Mouse (Mus musculus) liver, adult 2 months (tissue): Measurements from ENCODE around the gene Omd. TPM values are rescaled to one million over a fixed set of nuclear protein-coding genes. Genes with fewer than 3 reads are reported as not detected.
A peak's percentile ranks its signal among the peaks of the same experiment; 100 is the strongest.
"Not testable (repeated sequence)": the region's sequence is repeated elsewhere in the genome, so short reads cannot be mapped to it uniquely, and the experiment has no call there.

Experiments used
- DNase-seq: peaks from one replicate; pipeline ENCODE4 v3.0.0-alpha.2; 2011; ENCODE audit warnings: low read depth, low spot score; ENCODE audit errors: extremely low read depth
- H3K27ac ChIP-seq: fragments of 200-500 bp; replicated peaks from 2 replicates; pipeline ENCODE4 v1.5.1; 2012; ENCODE audit warnings: low read depth, mild to moderate bottlenecking, control low read depth, inconsistent platforms, low read length; ENCODE audit not compliant: insufficient read depth
- H3K27me3 ChIP-seq: fragments of 200-500 bp; 2 replicates; pipeline ENCODE4 v1.6.1; 2012; ENCODE audit warnings: mild to moderate bottlenecking, moderate library complexity, low read length, inconsistent platforms; ENCODE audit not compliant: control insufficient read depth, insufficient read depth
- H3K36me3 ChIP-seq: fragments of 200-500 bp; 2 replicates; pipeline ENCODE4 v1.6.1; 2012; ENCODE audit warnings: low read length, inconsistent platforms; ENCODE audit not compliant: control insufficient read depth, insufficient read depth
- H3K4me1 ChIP-seq: fragments of 200-500 bp; 2 replicates; pipeline ENCODE4 v1.6.1; 2011; ENCODE audit warnings: low read length; ENCODE audit not compliant: control insufficient read depth, insufficient read depth
- H3K4me3 ChIP-seq: fragments of 200-500 bp; 2 replicates; pipeline ENCODE4 v1.5.1; 2011; ENCODE audit warnings: low read depth, mild to moderate bottlenecking, control low read depth, low read length, moderate library complexity; ENCODE audit not compliant: insufficient read depth
- H3K79me2 ChIP-seq: fragments of 200-500 bp; 2 replicates; pipeline ENCODE4 v1.6.1; 2012; ENCODE audit warnings: inconsistent platforms, mild to moderate bottlenecking, low read length, moderate library complexity; ENCODE audit not compliant: control insufficient read depth, insufficient read depth
- H3K9ac ChIP-seq: fragments of 200-500 bp; 2 replicates; pipeline ENCODE4 v1.6.1; 2012; ENCODE audit warnings: low read depth, mild to moderate bottlenecking, control low read depth, inconsistent platforms, low read length
- CTCF ChIP-seq: fragments of 200-500 bp; IDR thresholded peaks from 2 replicates; pipeline ENCODE4 v1.5.1; 2011; ENCODE audit warnings: low read depth, low read length, control low read depth
- POLR2A ChIP-seq: fragments of 200-500 bp; IDR thresholded peaks from 2 replicates; pipeline ENCODE4 v1.6.1; 2011; ENCODE audit warnings: low read length, control low read depth; ENCODE audit not compliant: insufficient read depth; ENCODE audit errors: extremely low read depth
- WGBS: fragments of 180-500 bp; shearing (Covaris S2); methylation state at CpG from one replicate; pipeline ENCODE4 v1.1.7; 2018; 5-methylcytosine and 5-hydroxymethylcytosine counted together
- polyA plus RNA-seq: library from polyadenylated mRNA; depleted of rRNA; stranded (reverse); fragments of >200 nt; gene quantifications from 2 replicates; pipeline ENCODE4 v1.2.3, GENCODE M21; 2012
- total RNA-seq: library from RNA; depleted of rRNA; stranded (reverse); fragments of >200 nt; gene quantifications from 2 replicates; pipeline ENCODE4 v1.2.3, GENCODE M21; 2014

Gene Omd
- total and polyA plus RNA-seq, 2 experiments: 0.55 TPM; not detected in 1

DNA sequence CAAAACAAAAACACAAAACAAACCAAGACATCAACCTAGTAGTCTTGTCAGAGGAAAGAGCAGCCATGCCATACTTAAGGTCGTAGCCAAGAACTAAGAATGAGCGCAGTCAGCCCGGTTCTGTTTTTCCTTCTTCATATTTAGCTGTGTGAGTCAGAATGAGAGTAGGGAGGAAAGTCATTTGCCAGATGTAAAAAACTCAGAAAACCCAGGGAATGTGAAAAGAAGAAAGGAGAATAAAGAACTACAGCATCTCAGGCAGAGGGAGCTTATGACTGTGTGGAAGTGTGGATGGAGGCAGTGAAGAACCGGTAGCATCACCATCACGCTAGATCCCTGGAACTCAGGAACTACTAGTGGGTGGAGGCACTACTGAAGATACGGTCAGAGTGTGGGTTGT, 3.8 kb downstream of the Omd start:
- Histone ChIP-seq H3K36me3 (no peaks in the 10 kb centered on the region), H3K9ac (no peak overlapping the region), H3K27me3 (no peaks in the 10 kb centered on the region), H3K4me1 (peaks cover 4% of the 10 kb centered on the region; the same call in 1 of the 2 replicates), H3K4me3 (no peak overlapping the region), H3K79me2 (no peaks in the 10 kb centered on the region), H3K27ac (no peak overlapping the region)
- DNase-seq: no peak
- 91% methylated on average over 6 of the region's 6 CpGs for WGBS
- TF ChIP-seq POLR2A (no peak), CTCF (no peak)

DNA sequence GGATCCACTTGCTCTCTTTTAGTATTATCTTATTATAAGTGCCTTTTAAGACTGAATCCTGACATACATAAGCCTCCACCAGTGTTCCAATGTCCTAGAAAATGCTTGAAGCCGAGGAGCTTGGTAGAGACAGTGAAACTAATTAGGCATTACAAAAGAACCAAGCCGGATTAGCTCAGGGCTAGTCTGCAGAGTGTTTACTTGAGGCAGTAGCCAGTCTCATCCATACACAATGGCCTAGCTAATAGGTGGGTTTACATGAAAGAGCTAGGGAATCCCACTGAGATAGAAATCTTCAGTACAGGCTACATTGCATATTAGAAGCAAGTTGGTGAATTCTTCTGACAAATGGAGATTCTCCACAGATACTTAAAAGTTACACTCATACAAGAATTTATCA, 20.3 kb downstream of the Omd start:
- 96% methylated on average over 2 of the region's 2 CpGs for WGBS
- not testable (repeated sequence) for DNase-seq, H3K4me1 ChIP-seq, H3K4me3 ChIP-seq, H3K27me3 ChIP-seq, H3K36me3 ChIP-seq, H3K27ac ChIP-seq, H3K79me2 ChIP-seq, H3K9ac ChIP-seq

DNA sequence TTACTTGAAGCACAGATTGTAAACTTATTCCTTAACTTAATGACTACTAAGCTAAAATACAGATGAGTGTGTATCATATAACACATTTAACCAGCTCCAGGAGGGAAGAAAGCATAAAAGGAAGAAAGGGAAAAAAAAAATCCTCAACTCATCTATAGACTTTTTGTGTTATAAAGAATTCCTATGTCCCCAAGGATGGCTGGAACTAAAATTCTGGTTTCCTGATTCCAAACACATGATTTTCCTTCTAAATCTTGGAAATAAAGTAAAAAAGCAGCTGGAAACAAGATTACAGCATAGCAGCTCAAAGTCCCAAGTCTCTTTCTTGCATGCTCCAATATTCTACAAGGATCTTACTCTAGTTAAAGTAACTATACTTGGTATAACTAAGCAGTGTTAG, 21.3 kb downstream of the Omd start:
- Histone ChIP-seq H3K36me3 (no peaks in the 10 kb centered on the region), H3K79me2 (no peaks in the 10 kb centered on the region), H3K4me3 (no peak overlapping the region), H3K27me3 (no peaks in the 10 kb centered on the region), H3K27ac (no peak overlapping the region), H3K9ac (no peak overlapping the region), H3K4me1 (no peaks in the 10 kb centered on the region)
- no peak for DNase-seq
- TF ChIP-seq POLR2A: no peak
- no peak for TF ChIP-seq CTCF

DNA sequence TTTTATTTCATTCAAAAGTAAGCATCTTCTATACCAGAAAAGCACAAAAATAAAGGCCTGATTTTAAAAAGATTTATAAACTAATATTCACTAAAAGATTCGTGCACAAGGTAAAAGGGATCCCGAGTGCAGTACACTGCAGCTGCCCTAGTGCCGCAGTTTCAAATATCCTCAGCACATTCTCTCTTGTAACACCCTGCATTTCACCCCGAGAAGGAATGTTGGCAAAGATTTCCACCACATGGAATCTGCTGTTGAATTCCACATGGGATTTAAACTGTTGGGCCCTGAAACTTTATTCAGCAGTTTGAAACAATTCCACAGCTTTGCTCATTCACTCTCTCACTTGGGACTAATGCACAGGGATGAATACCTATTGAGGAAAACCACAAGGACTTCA, 25.5 kb downstream of the Omd start, which contains the start of gene Ogn:
Gene Ogn, plus strand, starts transcription at position 333 of the 400 bp plus-strand sequence.
- DNase-seq: peak; percentile 23
- TF ChIP-seq POLR2A (no peak), CTCF (no peak)
- Histone ChIP-seq H3K4me1 (no peaks in the 10 kb centered on the region), H3K27me3 (no peaks in the 10 kb centered on the region), H3K36me3 (no peaks in the 10 kb centered on the region), H3K9ac (no peak within 1 kb of the TSS), H3K27ac (no peak within 1 kb of the TSS), H3K4me3 (no peak within 1 kb of the TSS), H3K79me2 (no peaks in the 10 kb centered on the region)
- 83% methylated on average over 4 of the region's 4 CpGs for WGBS

DNA sequence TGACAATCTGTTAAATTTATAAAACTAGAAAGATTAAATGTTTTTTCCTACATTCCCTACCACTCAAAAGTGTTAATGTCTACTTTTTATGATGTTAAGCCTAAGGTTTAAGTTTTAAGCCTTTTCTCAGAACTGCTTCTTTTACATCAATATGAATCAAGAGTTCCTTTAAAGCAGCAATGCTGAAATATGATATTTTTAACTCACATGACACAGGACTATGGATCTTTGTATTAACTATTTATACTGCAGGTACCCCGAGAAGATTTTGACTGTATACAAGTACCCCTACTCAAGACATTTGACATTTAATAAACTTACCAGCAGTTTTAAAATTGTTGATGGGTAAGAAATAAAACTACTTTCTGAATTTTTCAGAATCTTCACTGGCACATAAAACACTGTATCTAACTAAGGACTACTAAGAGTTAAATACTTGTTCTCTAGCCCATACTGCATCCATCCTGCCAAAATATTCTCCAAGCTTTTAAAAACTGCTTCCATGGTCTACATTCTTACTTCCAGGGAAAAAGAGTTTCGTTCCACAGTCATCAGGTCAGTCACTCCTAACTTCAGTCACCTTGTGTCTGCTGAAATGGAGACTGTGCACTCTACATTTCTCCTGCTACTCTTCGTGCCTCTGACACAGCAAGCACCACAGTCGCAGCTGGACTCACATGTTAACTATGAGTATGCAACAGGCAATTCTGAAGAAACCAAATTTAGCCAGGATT, 26.5 kb downstream of the Omd start:
- Histone ChIP-seq H3K4me3 (no peak overlapping the region), H3K9ac (no peak overlapping the region), H3K79me2 (no peaks in the 10 kb centered on the region), H3K4me1 (no peaks in the 10 kb centered on the region), H3K27ac (no peak overlapping the region), H3K36me3 (no peaks in the 10 kb centered on the region), H3K27me3 (no peaks in the 10 kb centered on the region)
- DNase-seq: no peak
- WGBS: 88% methylated on average over 4 of the region's 4 CpGs
- no peak for TF ChIP-seq CTCF
- no peak for TF ChIP-seq POLR2A

DNA sequence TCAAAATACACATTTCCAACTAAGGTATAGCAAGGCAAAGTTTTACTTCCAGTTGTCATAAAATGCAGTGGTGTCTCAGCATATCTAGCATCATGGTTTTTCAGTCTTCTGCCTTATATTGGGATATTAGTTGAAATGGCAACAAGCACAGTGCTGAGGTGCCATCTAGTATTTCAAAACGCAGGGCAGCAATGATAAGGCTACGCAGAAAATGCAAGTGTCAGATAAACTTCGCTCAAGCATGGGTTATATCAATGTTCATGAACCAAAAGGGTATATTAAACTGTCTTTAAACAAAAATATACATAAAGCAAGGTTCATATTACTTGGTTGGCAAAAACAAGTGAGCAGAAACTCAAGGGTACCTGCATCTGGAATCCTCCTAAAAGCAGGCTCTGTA, 34.8 kb downstream of the Omd start:
- Histone ChIP-seq H3K4me3 (no peak overlapping the region), H3K36me3 (no peaks in the 10 kb centered on the region), H3K79me2 (no peaks in the 10 kb centered on the region), H3K4me1 (no peaks in the 10 kb centered on the region), H3K27me3 (no peaks in the 10 kb centered on the region), H3K9ac (no peak overlapping the region), H3K27ac (no peak overlapping the region)
- 94% methylated on average over 3 of the region's 3 CpGs for WGBS
- TF ChIP-seq POLR2A: no peak
- no peak for DNase-seq
